Mouse (Mus musculus) testis, adult 2 months (tissue): ENCODE results near the gene Flvcr1.

Experiments
- CTCF ChIP-seq: fragments of 200-500 bp; IDR thresholded peaks from 2 replicates; pipeline ENCODE4 v1.5.1; 2012; ENCODE audit warnings: low read depth, mild to moderate bottlenecking, inconsistent platforms, low read length, moderate library complexity; ENCODE audit not compliant: control insufficient read depth, insufficient read depth, insufficient replicate concordance
- POLR2A ChIP-seq: fragments of 200-500 bp; IDR thresholded peaks from 2 replicates; pipeline ENCODE4 v1.6.1; 2012; ENCODE audit warnings: low read depth, mild to moderate bottlenecking, inconsistent platforms, low read length, moderate library complexity; ENCODE audit not compliant: control insufficient read depth

DNA sequence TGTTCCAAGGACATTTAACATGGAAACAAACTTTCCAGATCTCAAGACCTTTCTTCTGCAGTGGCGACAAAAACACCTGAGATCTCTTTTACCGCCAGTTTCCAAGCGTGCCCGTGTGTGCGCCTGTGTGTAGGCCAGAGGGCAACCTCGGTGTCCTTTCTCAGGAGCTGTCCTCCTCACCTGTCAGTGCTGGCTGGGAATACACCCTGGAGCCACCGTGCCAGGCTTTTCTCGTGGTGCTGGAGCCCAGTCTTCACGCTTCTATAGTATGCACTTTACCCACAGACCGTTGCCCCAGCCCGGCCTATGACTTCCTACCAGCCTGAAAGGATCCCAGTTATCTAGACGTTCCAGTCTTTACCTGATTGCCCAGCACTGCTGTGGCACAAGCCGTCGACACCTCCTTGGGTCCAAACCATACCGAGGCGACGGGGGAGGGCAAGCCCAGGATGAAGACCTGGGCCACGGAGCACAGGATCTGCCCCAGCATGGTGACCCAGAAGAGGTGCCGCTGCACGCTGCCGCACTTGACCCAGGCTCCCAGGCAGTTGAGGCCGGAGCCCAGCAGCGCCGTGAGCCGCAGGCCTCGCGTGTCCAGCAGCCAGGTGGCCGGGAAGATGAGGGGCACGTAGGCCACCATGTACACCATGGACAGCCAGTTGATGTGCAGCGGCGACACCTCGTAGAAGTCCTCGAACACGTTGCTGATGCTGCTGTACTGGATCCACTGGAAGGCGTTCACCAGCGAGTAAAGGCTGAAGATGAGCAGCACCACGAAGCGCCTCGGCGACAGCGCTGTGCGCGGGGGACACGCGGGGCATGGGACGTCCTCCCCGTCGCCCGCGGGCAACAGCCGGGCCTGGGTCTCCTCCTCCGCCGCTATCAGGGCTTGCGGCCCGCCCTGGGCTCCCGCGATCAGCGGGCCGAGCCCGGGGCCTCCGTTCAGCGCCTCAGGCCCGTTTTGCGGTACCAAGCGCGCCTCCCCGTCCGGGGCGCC, 644 bp downstream of the Flvcr1 start:
- TF ChIP-seq POLR2A, result no peak
- 0 out of 2 replicates have a peak, but pooled peaks have one; percentile 4 for TF ChIP-seq CTCF
